Mouse (Mus musculus) hindbrain, embryonic 12.5 days (tissue): Measurements from ENCODE around the gene Gpn2. TPM values are rescaled to one million over a fixed set of nuclear protein-coding genes. Genes with fewer than 3 reads are reported as not detected.

Source experiments
- ATAC-seq: fragments of 200-750 bp; cut with Nextera tagmentation; 2 replicates; pipeline ENCODE4 v1.8.0; 2017; ENCODE audit warnings: moderate TSS enrichment; ENCODE audit not compliant: low FRiP score
- H3K27ac ChIP-seq: fragments of 300-500 bp; sonication (generic); 2 replicates; pipeline ENCODE4 v1.5.1; 2016; ENCODE audit warnings: mild to moderate bottlenecking
- H3K27me3 ChIP-seq: fragments of 300-500 bp; sonication (generic); 2 replicates; pipeline ENCODE4 v1.6.1; 2016; ENCODE audit warnings: mild to moderate bottlenecking
- H3K36me3 ChIP-seq: fragments of 300-500 bp; sonication (generic); 2 replicates; pipeline ENCODE4 v1.6.1; 2016; ENCODE audit warnings: mild to moderate bottlenecking
- H3K4me1 ChIP-seq: fragments of 300-500 bp; sonication (generic); 2 replicates; pipeline ENCODE4 v1.6.1; 2016
- H3K4me2 ChIP-seq: fragments of 300-500 bp; sonication (generic); replicated peaks from 2 replicates; pipeline ENCODE4 v1.6.1; 2016; ENCODE audit warnings: mild to moderate bottlenecking
- H3K4me3 ChIP-seq: fragments of 300-500 bp; sonication (generic); 2 replicates; pipeline ENCODE4 v1.5.1; 2016; ENCODE audit warnings: mild to moderate bottlenecking
- H3K9ac ChIP-seq: fragments of 300-500 bp; sonication (generic); 2 replicates; pipeline ENCODE4 v1.6.1; 2016; ENCODE audit warnings: mild to moderate bottlenecking, moderate library complexity
- H3K9me3 ChIP-seq: fragments of 300-500 bp; sonication (generic); replicated peaks from 2 replicates; pipeline ENCODE4 v1.6.1; 2016; ENCODE audit warnings: mild to moderate bottlenecking
- WGBS: fragments of 180-500 bp; shearing (Covaris S2); methylation state at CpG from one replicate; pipeline ENCODE4 v1.1.7; 2016; 5-methylcytosine and 5-hydroxymethylcytosine counted together
- microRNA-seq: library from miRNA; unstranded; fragments of <30 nt; microRNA quantifications from one replicate; pipeline ENCODE4, GENCODE M21; 2017
- polyA plus RNA-seq: library from polyadenylated mRNA; unstranded; fragments of >200 nt; fragmentation: Nextera tagmentation; extraction: Ambion mirVana; gene quantifications from 2 replicates; pipeline ENCODE4 v1.2.1, GENCODE M21; 2016

Gene Gpn2
- polyA plus RNA-seq, 1 experiment from 2014 or later, result 22.2 TPM

DNA sequence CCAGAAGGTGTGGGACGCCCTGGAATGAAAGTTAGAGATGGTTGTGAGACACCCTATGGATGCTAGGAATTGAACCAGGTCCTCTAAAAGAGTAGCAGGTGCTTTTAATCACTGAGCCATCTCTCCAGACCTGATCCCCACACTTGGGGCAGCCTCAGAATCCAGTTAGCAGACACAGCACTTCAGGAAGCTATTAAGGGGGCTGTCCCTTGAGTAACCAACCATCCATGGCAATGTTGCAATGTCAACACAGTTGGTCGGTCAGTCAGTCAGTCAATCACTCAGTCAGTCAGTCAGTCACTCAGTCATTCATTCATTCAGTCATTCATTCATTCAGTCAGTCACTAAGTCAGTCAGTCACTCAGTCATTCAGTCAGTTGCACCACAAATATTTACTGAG, 44.4 kb downstream of the Gpn2 start:
- H3K27ac ChIP-seq, result no peak overlapping the region
- H3K27me3 ChIP-seq, result no peaks in the 10 kb centered on the region
- no peak overlapping the region for H3K4me3 ChIP-seq
- ATAC-seq, result no peak
- no peaks in the 10 kb centered on the region for H3K9me3 ChIP-seq
- H3K9ac ChIP-seq, result no peak overlapping the region
- H3K4me2 ChIP-seq, result no peak overlapping the region
- H3K36me3 ChIP-seq, result peaks cover 31% of the 10 kb centered on the region
- H3K4me1 ChIP-seq, result peaks cover 19% of the 10 kb centered on the region
- 90% methylated on average over 2 of the region's 2 CpGs for WGBS

- H3K9ac ChIP-seq, result no peak overlapping the region
- H3K36me3 ChIP-seq, result peaks cover 26% of the 10 kb centered on the region
- peaks cover 19% of the 10 kb centered on the region for H3K4me1 ChIP-seq
- no peak for ATAC-seq
- H3K9me3 ChIP-seq, result no peaks in the 10 kb centered on the region
- no peak overlapping the region for H3K4me3 ChIP-seq
- whole genome bisulfite sequencing, result 85% methylated on average over 7 of the region's 7 CpGs
- no peak overlapping the region for H3K27ac ChIP-seq
- H3K4me2 ChIP-seq, result no peak overlapping the region
- no peaks in the 10 kb centered on the region for H3K27me3 ChIP-seq
Observed at GRCm38 (mm10) chr4:133629191-133629590, 45.0 kb downstream of the Gpn2 start.

DNA sequence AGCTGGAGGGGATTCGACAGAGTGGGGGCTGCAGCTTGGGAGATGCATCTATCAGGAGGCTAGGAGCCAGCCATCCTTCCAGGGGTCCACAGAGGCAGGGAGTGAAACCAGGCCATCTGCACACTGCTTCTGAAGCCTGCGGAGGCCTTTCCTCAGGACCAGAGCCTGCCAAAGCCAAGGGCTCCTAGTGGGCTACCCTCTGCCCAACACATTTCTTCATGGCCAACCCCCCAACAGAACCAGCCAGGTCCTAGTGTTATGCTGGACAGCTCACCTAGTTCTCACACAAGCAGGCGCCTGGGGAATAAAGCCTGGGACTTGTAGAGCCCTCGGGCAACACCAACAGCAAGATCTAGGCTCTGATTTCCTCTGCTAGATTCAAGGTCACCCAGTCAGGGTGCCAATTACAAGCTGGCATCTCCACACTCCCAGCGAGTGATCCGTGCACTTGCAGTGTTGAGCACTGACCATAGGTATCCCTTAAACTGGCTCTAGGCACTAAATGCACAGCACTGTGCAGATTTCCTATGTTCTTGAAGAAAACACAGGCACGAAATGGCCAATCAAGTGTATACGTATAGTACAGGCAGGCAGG, 46.3 kb downstream of the Gpn2 start:
- no peaks in the 10 kb centered on the region for H3K27me3 ChIP-seq
- 90% methylated on average over 8 of the region's 8 CpGs for WGBS
- peaks cover 16% of the 10 kb centered on the region for H3K36me3 ChIP-seq
- no peak overlapping the region; the same call in 1 of the 2 replicates for H3K9ac ChIP-seq
- no peak overlapping the region for H3K27ac ChIP-seq
- H3K9me3 ChIP-seq, result no peaks in the 10 kb centered on the region
- no peak for ATAC-seq
- H3K4me2 ChIP-seq, result no peak overlapping the region
- no peak overlapping the region for H3K4me3 ChIP-seq
- peaks cover 19% of the 10 kb centered on the region for H3K4me1 ChIP-seq

GRCm38 (mm10) chr4:133631071-133631768, 47.1 kb downstream of the Gpn2 start:
- ATAC-seq, result no peak
- Histone ChIP-seq H3K4me3 (no peak overlapping the region), H3K9me3 (no peaks in the 10 kb centered on the region), H3K4me1 (peaks cover 19% of the 10 kb centered on the region), H3K4me2 (0 out of 2 replicates have a peak overlapping the region, but pooled peaks have one; percentile 11), H3K9ac (no peak overlapping the region; the same call in 1 of the 2 replicates), H3K27ac (no peak overlapping the region), H3K27me3 (no peaks in the 10 kb centered on the region), H3K36me3 (peaks cover 8% of the 10 kb centered on the region; the same call in 1 of the 2 replicates)
- WGBS, result 89% methylated on average over 14 of the region's 14 CpGs

DNA sequence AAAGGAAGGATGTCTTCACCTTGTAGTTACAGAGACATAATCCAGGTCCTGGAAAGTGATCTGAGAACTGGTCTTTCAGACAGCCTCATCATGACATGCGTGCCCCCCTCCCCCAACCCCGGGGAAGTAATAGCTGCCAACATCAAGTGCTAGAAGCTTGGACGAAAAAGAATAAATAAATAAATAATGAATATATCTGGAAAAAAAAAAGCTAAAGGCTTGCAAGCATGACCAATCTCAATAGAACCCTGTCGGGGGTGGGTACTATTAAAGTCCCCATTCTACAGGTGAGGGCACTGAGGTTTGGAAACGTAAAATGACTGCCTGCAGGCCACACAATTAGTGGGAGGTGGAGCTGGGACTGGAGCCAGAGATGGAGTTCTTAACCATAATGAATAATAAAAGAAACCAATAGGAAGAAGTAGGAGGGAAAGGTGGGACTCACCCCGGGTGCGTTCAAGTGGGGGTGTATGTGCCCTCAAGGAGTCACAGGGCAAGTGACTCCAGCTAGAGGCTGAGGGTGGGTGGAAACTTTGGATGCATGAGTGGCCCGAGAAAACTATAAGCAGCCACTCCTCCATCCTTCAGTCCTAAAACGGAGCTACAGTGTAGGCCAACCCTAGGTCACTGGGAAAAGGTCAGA, 47.7 kb downstream of the Gpn2 start:
- peak overlapping the region; percentile 91 for H3K9ac ChIP-seq
- 0 out of 2 replicates have a peak, but pooled peaks cover 2% of the 10 kb centered on the region for H3K36me3 ChIP-seq
- WGBS, result 45% methylated on average over 9 of the region's 9 CpGs
- peaks cover 19% of the 10 kb centered on the region for H3K4me1 ChIP-seq
- no peaks in the 10 kb centered on the region for H3K9me3 ChIP-seq
- no peak for ATAC-seq
- H3K27ac ChIP-seq, result no peak overlapping the region
- H3K27me3 ChIP-seq, result no peaks in the 10 kb centered on the region
- peak overlapping the region; percentile 85 for H3K4me3 ChIP-seq
- peak overlapping the region; percentile 74 for H3K4me2 ChIP-seq

- Histone ChIP-seq H3K9me3 (no peaks in the 10 kb centered on the region), H3K4me1 (peaks cover 19% of the 10 kb centered on the region), H3K4me3 (peak overlapping the region; percentile 85), H3K4me2 (peak overlapping the region; percentile 74), H3K9ac (peak overlapping the region; percentile 91), H3K27ac (peak overlapping the region; percentile 76), H3K27me3 (no peaks in the 10 kb centered on the region), H3K36me3 (no peaks in the 10 kb centered on the region)
- 2% methylated on average over 57 of the region's 69 CpGs for WGBS
- ATAC-seq, result peak; percentile 75
Observed at GRCm38 (mm10) chr4:133632483-133633327, 48.5 kb downstream of the Gpn2 start.

DNA sequence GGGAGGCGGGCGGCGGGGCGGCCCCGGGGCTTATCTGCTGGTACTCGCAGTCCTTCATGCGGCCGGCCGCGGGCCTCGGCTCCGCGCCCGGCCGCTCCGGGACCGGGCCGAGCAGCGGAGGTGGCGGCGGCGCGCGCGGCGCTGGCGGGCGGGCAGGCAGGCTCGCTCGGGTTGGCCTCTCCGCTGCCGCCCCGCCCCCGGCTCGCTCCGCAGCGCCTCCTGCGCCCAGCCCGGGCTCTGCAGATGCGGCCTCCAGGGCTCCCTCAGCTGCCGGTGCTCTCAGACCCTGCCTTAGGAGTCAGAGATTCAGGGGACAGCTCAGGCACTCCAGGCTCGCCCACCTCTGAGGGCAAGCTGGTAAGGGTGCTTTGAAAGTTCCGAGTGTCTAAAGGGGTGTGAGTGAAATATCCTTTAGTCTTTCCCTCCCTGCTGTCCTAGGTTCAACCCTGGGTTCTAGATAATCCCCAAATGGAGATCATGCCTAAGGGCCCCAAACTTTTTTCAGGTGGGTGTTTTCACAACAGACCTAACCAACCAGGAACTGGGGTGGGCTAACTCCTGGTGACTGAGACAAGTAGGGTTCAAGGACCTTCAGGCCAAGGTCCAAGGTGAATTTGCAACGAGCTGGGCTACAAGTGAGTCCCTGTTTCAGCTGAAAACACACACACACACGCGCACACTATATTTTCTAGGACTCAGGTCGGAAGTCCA, 49.3 kb downstream of the Gpn2 start:
- H3K27me3 ChIP-seq, result no peaks in the 10 kb centered on the region
- H3K4me3 ChIP-seq, result peak overlapping the region; percentile 85
- H3K9ac ChIP-seq, result peak overlapping the region; percentile 91
- H3K9me3 ChIP-seq, result no peaks in the 10 kb centered on the region
- peak overlapping the region; percentile 76 for H3K27ac ChIP-seq
- 11% methylated on average over 32 of the region's 47 CpGs for WGBS
- no peaks in the 10 kb centered on the region for H3K36me3 ChIP-seq
- peak; percentile 82 for ATAC-seq
- H3K4me2 ChIP-seq, result peak overlapping the region; percentile 74
- peaks cover 19% of the 10 kb centered on the region for H3K4me1 ChIP-seq

GRCm38 (mm10) chr4:133634043-133634410, 49.9 kb downstream of the Gpn2 start:
- no peak overlapping the region for H3K27ac ChIP-seq
- no peaks in the 10 kb centered on the region for H3K27me3 ChIP-seq
- no peak overlapping the region for H3K9ac ChIP-seq
- H3K4me1 ChIP-seq, result peaks cover 19% of the 10 kb centered on the region
- no peak for ATAC-seq
- no peak overlapping the region for H3K4me2 ChIP-seq
- H3K9me3 ChIP-seq, result no peaks in the 10 kb centered on the region
- 81% methylated on average over 5 of the region's 5 CpGs for whole genome bisulfite sequencing
- no peaks in the 10 kb centered on the region for H3K36me3 ChIP-seq
- H3K4me3 ChIP-seq, result no peak overlapping the region

Small RNA genes within 50 kb of the gene (microRNA-seq; reads per million reads assigned to microRNA genes)
- gene Gm23158, result not detected

Other genes starting within 250 kb of the Gpn2 start
- 25.5 and 27.8 TPM in 2 replicates for gene Wdtc1, start 230.9 kb upstream of the Gpn2 start, polyA plus RNA-seq
- 8.4 and 9.5 TPM in 2 replicates for gene Slc9a1, start 214.7 kb upstream of the Gpn2 start, polyA plus RNA-seq
- gene Tent5b, start 104.2 kb upstream of the Gpn2 start, polyA plus RNA-seq, result 1.0 and 1.5 TPM in 2 replicates
- gene Trnp1, start 85.8 kb upstream of the Gpn2 start, polyA plus RNA-seq, result 4.3 and 4.8 TPM in 2 replicates
- 1.4 and 4.0 TPM in 2 replicates for gene Kdf1, start 65.4 kb upstream of the Gpn2 start, polyA plus RNA-seq
- 326 and 340 TPM in 2 replicates for gene Nudc, start 38.4 kb upstream of the Gpn2 start, polyA plus RNA-seq
- gene Nr0b2, start 31.0 kb upstream of the Gpn2 start, polyA plus RNA-seq, result not detected in 2 replicates
- gene Gpatch3, start 9.6 kb upstream of the Gpn2 start, polyA plus RNA-seq, result 10.9 and 12.8 TPM in 2 replicates
- gene Sfn, start 17.8 kb downstream of the Gpn2 start, polyA plus RNA-seq, result 12.6 and 13.6 TPM in 2 replicates
- gene Zdhhc18, start 65.8 kb downstream of the Gpn2 start, polyA plus RNA-seq, result 4.1 and 6.4 TPM in 2 replicates
- gene Pigv, start 88.3 kb downstream of the Gpn2 start, polyA plus RNA-seq, result 16.6 and 18.6 TPM in 2 replicates
- gene Arid1a, start 172.4 kb downstream of the Gpn2 start, polyA plus RNA-seq, result 41.9 and 44.3 TPM in 2 replicates